Mouse (Mus musculus): ENCODE measurements at regions not wholly inside any gene's neighbourhood (a gene's known extent, or its start where the extent isn't known, plus 50 kb on each side); places are given as distances from the start of the nearest gene placed in this dataset.

DNA sequence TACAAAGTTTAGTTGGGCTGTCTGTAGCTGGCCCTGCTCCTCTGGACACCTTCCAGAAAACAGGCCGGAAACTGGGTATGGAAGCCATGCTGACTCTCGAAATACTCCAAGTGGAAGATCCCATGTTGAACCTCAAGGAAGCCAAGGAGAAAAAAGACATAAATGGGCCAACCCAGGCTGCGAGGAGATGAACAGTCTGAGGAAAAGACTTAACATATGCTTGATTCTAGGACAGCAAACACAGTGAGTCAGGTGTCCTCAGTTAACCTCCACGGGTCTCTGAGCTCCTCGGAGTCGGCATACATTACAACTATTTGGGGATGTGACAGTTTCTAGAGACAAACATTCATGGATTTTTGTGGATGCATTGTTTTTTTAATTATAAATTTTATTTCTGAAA, 60.0 kb upstream of the Msi2 start:
- no peak for DNase-seq

DNA sequence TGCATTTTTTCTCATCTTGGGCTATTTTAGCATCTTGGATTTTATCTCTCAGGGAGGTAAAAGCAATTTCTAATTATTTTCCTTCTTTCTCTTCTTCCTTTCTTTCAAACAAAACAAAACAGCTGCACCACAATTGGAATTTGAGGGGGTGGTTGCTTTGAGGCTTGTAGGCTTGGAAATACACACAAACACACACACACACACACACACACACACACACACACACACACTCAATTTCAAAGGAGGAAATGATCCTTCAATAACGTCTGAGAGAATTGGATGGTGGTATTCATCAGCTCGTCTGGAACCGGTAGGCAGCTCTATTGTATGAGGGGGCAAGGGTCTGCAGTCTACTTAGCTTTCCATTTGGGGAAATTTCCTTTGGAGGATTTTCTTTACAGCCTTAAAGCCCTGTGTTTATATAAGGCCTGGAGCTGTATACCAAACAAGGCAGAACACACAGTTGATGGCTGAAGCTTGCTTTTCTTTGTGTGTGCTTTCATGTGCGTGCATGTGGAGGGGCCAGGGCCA, 56.2 kb upstream of the Msi2 start:
- no peak for DNase-seq

DNA sequence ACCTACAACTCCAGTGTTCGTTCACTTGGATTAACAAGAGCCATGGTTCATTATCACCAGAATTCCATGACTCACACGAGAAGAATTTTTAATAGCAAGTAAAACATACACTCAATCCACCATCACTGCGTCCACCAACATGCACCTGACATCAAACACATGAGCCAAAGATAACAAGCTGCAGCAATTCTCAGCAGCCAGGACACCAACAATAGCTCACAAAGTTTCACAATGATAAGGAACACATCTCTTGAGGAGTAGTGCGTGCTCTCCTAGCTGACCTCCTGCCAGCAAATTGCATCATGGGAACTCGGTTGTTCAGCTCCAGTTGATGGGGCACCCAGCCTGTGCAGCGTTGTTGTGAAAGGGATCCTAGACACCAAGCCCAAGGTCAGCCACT, 55.6 kb upstream of the Msi2 start:
- DNase-seq, result no peak

DNA sequence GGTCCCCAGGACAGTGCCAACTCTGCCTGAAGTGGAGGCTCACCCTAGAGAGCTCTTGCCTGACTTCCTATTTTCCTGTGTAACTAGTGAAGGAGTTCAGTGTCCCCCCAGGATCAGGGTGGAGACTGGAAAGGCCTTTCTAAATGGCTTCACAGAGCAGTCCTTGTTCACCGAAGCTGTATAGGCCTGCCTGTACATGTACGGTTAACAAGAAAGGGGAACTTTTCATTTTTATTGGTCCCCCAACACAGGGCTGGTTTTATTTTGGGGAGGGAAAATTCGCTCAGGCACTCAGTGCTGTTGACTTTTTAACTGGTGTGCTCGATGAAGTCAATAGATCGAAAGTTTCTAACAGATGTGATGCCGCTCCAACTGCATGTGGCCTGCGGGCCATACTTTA, 52.1 kb upstream of the Msi2 start:
- DNase-seq, result peak; percentile 31
